Comparison of ENCODE assay signal across 8 mouse cellular contexts in the genomic region with DNA sequence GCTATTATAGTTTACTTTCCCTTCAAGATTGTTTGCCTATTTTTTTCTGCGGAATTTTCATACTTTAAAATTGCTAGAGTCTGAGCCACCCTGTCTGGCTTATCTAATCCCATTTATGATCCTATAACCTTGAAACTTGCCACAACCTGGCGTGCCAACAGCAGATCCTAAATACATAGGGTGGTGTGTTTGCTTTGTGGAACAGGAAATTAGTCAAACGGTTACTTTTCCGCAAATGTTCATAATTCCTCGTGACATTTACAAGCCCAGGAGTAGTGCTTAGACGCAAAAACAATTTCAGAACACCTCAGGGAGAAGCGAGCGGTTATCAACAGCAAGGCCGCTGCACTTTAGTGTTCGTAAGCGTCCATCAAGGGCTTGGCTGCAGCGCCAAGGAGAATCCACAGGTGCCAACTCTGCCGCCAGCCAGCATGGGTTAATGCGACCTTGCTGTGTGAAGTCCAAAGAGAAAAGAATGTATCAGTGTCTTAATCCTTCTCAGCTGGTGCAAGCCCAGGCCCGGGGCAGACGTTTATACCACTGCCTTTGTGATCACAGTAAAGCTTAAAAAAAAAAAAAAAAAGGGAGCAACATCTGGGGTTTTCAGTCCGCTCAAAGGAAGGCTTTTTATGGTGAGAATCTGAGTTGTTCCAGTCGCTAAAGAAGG. TPM values are rescaled to one million over a fixed set of nuclear protein-coding genes. Genes with fewer than 3 reads are reported as not detected.
DNase-seq lines count a peak whose midpoint lies in the region; ATAC-seq and TF ChIP-seq lines count a peak whose summit lies in the region.

No protein-coding gene starts in this region.

- intact Hi-C loops in gastrocnemius, adult 2 months (cut with DNase I), result no loop called here
- intact Hi-C loops in gastrocnemius, postnatal 14 days (cut with DNase I; ENCODE audit: low total_unique reads), result no loop called here
- intact Hi-C loops in heart, postnatal 36 days (cut with DNase I), result no loop called here

- peak overlapping the region; percentile 35 for H3K4me2 ChIP-seq in midbrain, embryonic 15.5 days

- H3K9ac ChIP-seq in midbrain, embryonic 15.5 days, result no peak overlapping the region

- no peak for DNase-seq in gastrocnemius, adult 2 months
- DNase-seq in gastrocnemius, postnatal 14 days, result no peak
- peak; percentile 26 for DNase-seq in embryo, embryonic 11.5 days (ENCODE audit: low read depth, low spot score)
- peak; percentile 22 to 24 for DNase-seq in heart, postnatal 36 days
- DNase-seq in thymus, postnatal 25 days, result no peak
- no peak for DNase-seq in cerebellum, postnatal 36 days
- no peak for DNase-seq in ovary, postnatal 14 days (ENCODE audit: low spot score)

- H3K36me3 ChIP-seq in midbrain, embryonic 15.5 days (replicated peaks), result no peaks in the 10 kb centered on the region

- peak overlapping the region; percentile 60 for H3K4me3 ChIP-seq in gastrocnemius, adult 2 months
- 0 out of 2 replicates have a peak overlapping the region, but pooled peaks have one; percentile 0 for H3K4me3 ChIP-seq in midbrain, embryonic 15.5 days

- no peak for TF ChIP-seq CTCF in gastrocnemius, adult 2 months (IDR thresholded peaks at IDR 0.05)

- peaks cover 17% of the 10 kb centered on the region for H3K4me1 ChIP-seq in midbrain, embryonic 15.5 days

- ATAC-seq in midbrain, embryonic 15.5 days (replicated peaks), result peak; percentile 52; the same call in 1 of the 2 replicates

- H3K27me3 ChIP-seq in midbrain, embryonic 15.5 days (replicated peaks), result no peaks in the 10 kb centered on the region

- 19% methylated on average over 18 of the region's 18 CpGs for WGBS in midbrain, embryonic 15.5 days

- no peaks in the 10 kb centered on the region for H3K9me3 ChIP-seq in midbrain, embryonic 15.5 days

- H3K27ac ChIP-seq in gastrocnemius, adult 2 months, result peak overlapping the region; percentile 64
- peak overlapping the region; percentile 26; the same call in 1 of the 2 replicates for H3K27ac ChIP-seq in midbrain, embryonic 15.5 days

RNA-seq across cellular contexts. Expression of gene Ttc30a2, which starts 18.7 kb away (rescaled TPM):
- total RNA-seq in gastrocnemius, adult 2 months (2021), result under 1 TPM; 0.33 to 0.38 TPM
- under 1 TPM; 0.18 to 0.27 TPM for total RNA-seq in gastrocnemius, postnatal 14 days (2021)
- 1 to 10 TPM; 2.2 to 2.8 TPM for total RNA-seq in heart, postnatal 36 days (2021)
- polyA plus RNA-seq in midbrain, embryonic 15.5 days (2015; fragmentation: Nextera tagmentation; extraction: Ambion mirVana), result 0.68 and 0.75 TPM in 2 replicates

RNA-seq across cellular contexts. Expression of gene Ttc30b, which starts 20.9 kb away (rescaled TPM):
- 1 to 10 TPM; 2.7 to 3.0 TPM for total RNA-seq in gastrocnemius, adult 2 months (2021)
- total RNA-seq in gastrocnemius, postnatal 14 days (2021), result 1 to 10 TPM; 4.1 to 4.4 TPM
- 10 to 100 TPM; 16.2 to 20.1 TPM for total RNA-seq in heart, postnatal 36 days (2021)
- polyA plus RNA-seq in midbrain, embryonic 15.5 days (2015; fragmentation: Nextera tagmentation; extraction: Ambion mirVana), result 20.2 and 21.2 TPM in 2 replicates

RNA-seq across cellular contexts. Expression of gene Ttc30a1, which starts 22.5 kb away (rescaled TPM):
- total RNA-seq in gastrocnemius, adult 2 months (2021), result 1 to 10 TPM; 1.1 to 1.6 TPM
- 1 to 10 TPM in 1 of 2 experiments, under 1 TPM in 1; 0.82 to 1.1 TPM for total RNA-seq in gastrocnemius, postnatal 14 days (2021)
- total RNA-seq in heart, postnatal 36 days (2021), result 1 to 10 TPM; 2.9 to 3.9 TPM
- polyA plus RNA-seq in midbrain, embryonic 15.5 days (2015; fragmentation: Nextera tagmentation; extraction: Ambion mirVana), result 8.3 and 9.2 TPM in 2 replicates

Comparison
In these comparisons a context has a peak if more than half of its experiments do, and no peak if none do; other contexts are left out.
1. DNase-seq: peak in embryo, embryonic 11.5 days (single experiment) and heart, postnatal 36 days (2 of 2); none in gastrocnemius, adult 2 months (single experiment), gastrocnemius, postnatal 14 days (single experiment), thymus, postnatal 25 days (single experiment), cerebellum, postnatal 36 days (0 of 2) and ovary, postnatal 14 days (single experiment).